Mouse (Mus musculus): ENCODE results near the gene Lrrc42. TPM values are rescaled to one million over a fixed set of nuclear protein-coding genes. Genes with fewer than 3 reads are reported as not detected.

Gene Lrrc42
- total and polyA plus RNA-seq, 3 experiments, result 8.6 to 48.9 TPM; not detected in 1

DNA sequence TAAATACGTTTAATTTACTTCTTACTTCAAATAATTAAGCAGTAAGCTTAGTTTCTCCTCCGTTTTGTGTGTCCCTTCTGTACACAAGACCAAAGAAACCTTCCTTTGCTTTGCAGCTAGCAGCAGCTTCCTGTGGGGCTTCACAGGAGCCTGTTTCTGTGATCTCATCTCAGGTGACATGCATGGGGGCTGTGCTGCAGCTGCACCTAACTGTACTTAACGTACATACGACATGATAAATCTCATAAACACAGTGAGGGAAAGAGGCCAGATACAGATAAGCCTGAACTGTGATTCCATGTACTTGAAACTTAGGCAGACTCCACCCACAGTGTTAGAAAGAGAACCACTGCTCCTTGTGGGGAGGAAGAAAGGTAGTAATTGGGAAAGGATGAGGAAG is 6.7 kb upstream of the Lrrc42 start:
- no peak overlapping the region for H3K9ac ChIP-seq (ENCODE audit: control insufficient read depth, low read depth, low read length, poor library complexity, severe bottlenecking)
- H3K79me2 ChIP-seq (ENCODE audit: control insufficient read depth, insufficient read depth, low read length, poor library complexity), result no peaks in the 10 kb centered on the region
- H3K9me3 ChIP-seq (replicated peaks; ENCODE audit: insufficient read depth, low read length), result no peaks in the 10 kb centered on the region
- no peaks in the 10 kb centered on the region for H3K36me3 ChIP-seq (ENCODE audit: control insufficient read depth in 1 of 2, insufficient read depth in 2 of 2, low read length in 2 of 2)
- H3K27ac ChIP-seq (ENCODE audit: control insufficient read depth, low read depth, low read length), result no peak overlapping the region
- H3K4me1 ChIP-seq (ENCODE audit: control insufficient read depth in 1 of 2, insufficient read depth in 2 of 2, low read length in 2 of 2), result no peaks in the 10 kb centered on the region
- no peak for TF ChIP-seq NELFE (IDR thresholded peaks at IDR 0.05; ENCODE audit: low read depth, low read length)
- 0 out of 2 replicates have a peak, but pooled peaks have one; percentile 44 for TF ChIP-seq GATA1 (IDR thresholded peaks at IDR 0.05; ENCODE audit: low read depth, low read length)
- no peak for TF ChIP-seq BHLHE40 (IDR thresholded peaks at IDR 0.05; ENCODE audit: borderline replicate concordance, low read depth, low read length)
- no peak for TF ChIP-seq CHD1 (IDR thresholded peaks at IDR 0.05; ENCODE audit: low read depth, low read length)
- no peak for TF ChIP-seq MAX (IDR thresholded peaks at IDR 0.05; ENCODE audit: low read length)
- TF ChIP-seq USF2 (IDR thresholded peaks at IDR 0.05; ENCODE audit: borderline replicate concordance in 1 of 2, insufficient read depth in 1 of 2, low read depth in 1 of 2, low read length in 2 of 2), result no peak
- TF ChIP-seq EP300 (IDR thresholded peaks at IDR 0.05; ENCODE audit: low read depth in 1 of 2, low read length in 2 of 2), result 0 out of 4 replicates have a peak, but pooled peaks of 1 of the 2 experiments have one; percentile 24
- peak; percentile 93 for TF ChIP-seq RCOR1 (IDR thresholded peaks at IDR 0.05; ENCODE audit: low read depth, low read length)
- no peak for TF ChIP-seq ZKSCAN1 (IDR thresholded peaks at IDR 0.05; ENCODE audit: low read depth, low read length)
- no peak for TF ChIP-seq CTCF (IDR thresholded peaks at IDR 0.05 in 2 of 3, conservative IDR thresholded peaks at IDR 0.05 in 1 of 3; ENCODE audit: control insufficient read depth in 1 of 3, insufficient read depth in 1 of 3, low read depth in 2 of 3, low read length in 3 of 3, poor library complexity in 1 of 3, severe bottlenecking in 1 of 3)
- TF ChIP-seq RAD21 (IDR thresholded peaks at IDR 0.05; ENCODE audit: low read depth, low read length), result no peak
- TF ChIP-seq TCF12 (IDR thresholded peaks at IDR 0.05; ENCODE audit: low read depth, low read length), result peak; percentile 12; the same call in 1 of the 2 replicates
- DNase-seq (ENCODE audit: low read depth, low spot score), result peak; percentile 23
- H3K27me3 ChIP-seq (ENCODE audit: control insufficient read depth in 1 of 2, insufficient read depth in 2 of 2, low read length in 2 of 2), result no peaks in the 10 kb centered on the region
- no peak overlapping the region for H3K4me3 ChIP-seq (ENCODE audit: control insufficient read depth in 1 of 2, insufficient read depth in 1 of 2, low read depth in 2 of 2, low read length in 2 of 2)

DNA sequence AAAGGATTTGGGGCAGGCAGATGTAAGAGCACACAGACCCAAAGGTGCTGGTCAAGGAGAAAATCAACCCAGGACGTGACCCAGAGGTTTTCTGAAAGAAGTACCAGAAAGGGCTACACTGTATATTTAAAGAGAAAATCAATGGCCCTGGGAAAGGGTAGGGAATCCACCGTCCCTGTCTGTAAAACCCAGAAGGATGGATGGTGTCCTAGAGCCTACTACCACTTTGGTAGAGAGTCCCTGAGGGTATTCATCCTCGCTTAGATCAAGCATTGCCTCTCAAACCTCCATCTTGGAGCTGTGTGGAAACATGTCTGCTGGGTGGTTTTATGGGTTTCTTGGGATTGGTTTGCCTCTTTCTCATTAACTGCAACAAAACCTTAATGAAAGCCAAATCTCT is 1.1 kb upstream of the Lrrc42 start:
- TF ChIP-seq GABPA (IDR thresholded peaks at IDR 0.05; ENCODE audit: low read depth, low read length), result no peak
- TF ChIP-seq MEF2A (IDR thresholded peaks at IDR 0.05; ENCODE audit: extremely low read depth, insufficient replicate concordance, low read depth, low read length, poor library complexity, severe bottlenecking), result no peak
- TF ChIP-seq RAD21 (IDR thresholded peaks at IDR 0.05; ENCODE audit: low read depth, low read length), result no peak
- no peak for TF ChIP-seq TAL1 (IDR thresholded peaks at IDR 0.05; ENCODE audit: low read length)
- TF ChIP-seq POLR2AphosphoS2 (IDR thresholded peaks at IDR 0.05; ENCODE audit: low read length), result no peak
- no peak for TF ChIP-seq MYB (IDR thresholded peaks at IDR 0.05; ENCODE audit: low read depth, low read length)
- TF ChIP-seq CHD1 (IDR thresholded peaks at IDR 0.05; ENCODE audit: low read depth, low read length), result no peak
- no peak for TF ChIP-seq UBTF (IDR thresholded peaks at IDR 0.05; ENCODE audit: borderline replicate concordance, insufficient read depth, low read depth, low read length)
- TF ChIP-seq ZC3H11A (IDR thresholded peaks at IDR 0.05; ENCODE audit: low read depth, low read length), result no peak
- no peak for TF ChIP-seq MYC (IDR thresholded peaks at IDR 0.05; ENCODE audit: low read depth, low read length)
- TF ChIP-seq CHD2 (IDR thresholded peaks at IDR 0.05; ENCODE audit: low read length), result no peak
- TF ChIP-seq CTCF (IDR thresholded peaks at IDR 0.05 in 2 of 3, conservative IDR thresholded peaks at IDR 0.05 in 1 of 3; ENCODE audit: control insufficient read depth in 1 of 3, insufficient read depth in 1 of 3, low read depth in 2 of 3, low read length in 3 of 3, poor library complexity in 1 of 3, severe bottlenecking in 1 of 3), result no peak
- H3K27ac ChIP-seq (ENCODE audit: control insufficient read depth, low read depth, low read length), result 0 out of 2 replicates have a peak overlapping the region, but pooled peaks have one; percentile 5
- H3K36me3 ChIP-seq (ENCODE audit: control insufficient read depth in 1 of 2, insufficient read depth in 2 of 2, low read length in 2 of 2), result peaks cover 0 to 15% of the 10 kb centered on the region in 2 experiments; a peak in 2 of 4 replicates

More for the DNA sequence above, 1.1 kb upstream of the Lrrc42 start:
- peaks cover 8% of the 10 kb centered on the region for H3K79me2 ChIP-seq (ENCODE audit: control insufficient read depth, insufficient read depth, low read length, poor library complexity)
- peak; percentile 23 for DNase-seq (ENCODE audit: low read depth, low spot score)
- peak overlapping the region; percentile 90 for H3K9ac ChIP-seq (ENCODE audit: control insufficient read depth, low read depth, low read length, poor library complexity, severe bottlenecking)
- no peaks in the 10 kb centered on the region for H3K27me3 ChIP-seq (ENCODE audit: control insufficient read depth in 1 of 2, insufficient read depth in 2 of 2, low read length in 2 of 2)
- H3K4me3 ChIP-seq (ENCODE audit: control insufficient read depth in 1 of 2, insufficient read depth in 1 of 2, low read depth in 2 of 2, low read length in 2 of 2), result peak overlapping the region; percentile 98 to 99
- H3K9me3 ChIP-seq (replicated peaks; ENCODE audit: insufficient read depth, low read length), result no peaks in the 10 kb centered on the region
- peaks cover 12 to 15% of the 10 kb centered on the region in 2 experiments; a peak in 3 of 4 replicates for H3K4me1 ChIP-seq (ENCODE audit: control insufficient read depth in 1 of 2, insufficient read depth in 2 of 2, low read length in 2 of 2)

Data from MEL (cell line).